Mouse (Mus musculus): Measurements from ENCODE around the gene Jam3. TPM values are rescaled to one million over a fixed set of nuclear protein-coding genes. Genes with fewer than 3 reads are reported as not detected.

Gene Jam3
- polyA plus RNA-seq, 1 experiment from 2014 or later: 133 TPM

Other genes starting within 250 kb of the Jam3 start
- gene Gm1110, start 232.3 kb downstream of the Jam3 start, polyA plus RNA-seq (2016; fragmentation: Nextera tagmentation; extraction: Ambion mirVana): 0.12 TPM in 1 of 2 replicates, not detected in the other
- 38.6 and 42.3 TPM in 2 replicates for gene Acad8, start 155.9 kb downstream of the Jam3 start, polyA plus RNA-seq (2016; fragmentation: Nextera tagmentation; extraction: Ambion mirVana)
- gene Thyn1, start 155.7 kb downstream of the Jam3 start, polyA plus RNA-seq (2016; fragmentation: Nextera tagmentation; extraction: Ambion mirVana): 167 and 171 TPM in 2 replicates
- gene Vps26b, start 125.4 kb downstream of the Jam3 start, polyA plus RNA-seq (2016; fragmentation: Nextera tagmentation; extraction: Ambion mirVana): 39.5 and 44.4 TPM in 2 replicates
- gene Ncapd3, start 125.2 kb downstream of the Jam3 start, polyA plus RNA-seq (2016; fragmentation: Nextera tagmentation; extraction: Ambion mirVana): 28.8 and 36.5 TPM in 2 replicates
- gene Igsf9b, start 143.8 kb upstream of the Jam3 start, polyA plus RNA-seq (2016; fragmentation: Nextera tagmentation; extraction: Ambion mirVana): 6.8 and 6.9 TPM in 2 replicates
- not detected in 2 replicates for gene Spata19, start 241.4 kb upstream of the Jam3 start, polyA plus RNA-seq (2016; fragmentation: Nextera tagmentation; extraction: Ambion mirVana)

All from hindbrain, embryonic 10.5 days (tissue).